ENCODE assay signal across 8 mouse cellular contexts in the genomic region with DNA sequence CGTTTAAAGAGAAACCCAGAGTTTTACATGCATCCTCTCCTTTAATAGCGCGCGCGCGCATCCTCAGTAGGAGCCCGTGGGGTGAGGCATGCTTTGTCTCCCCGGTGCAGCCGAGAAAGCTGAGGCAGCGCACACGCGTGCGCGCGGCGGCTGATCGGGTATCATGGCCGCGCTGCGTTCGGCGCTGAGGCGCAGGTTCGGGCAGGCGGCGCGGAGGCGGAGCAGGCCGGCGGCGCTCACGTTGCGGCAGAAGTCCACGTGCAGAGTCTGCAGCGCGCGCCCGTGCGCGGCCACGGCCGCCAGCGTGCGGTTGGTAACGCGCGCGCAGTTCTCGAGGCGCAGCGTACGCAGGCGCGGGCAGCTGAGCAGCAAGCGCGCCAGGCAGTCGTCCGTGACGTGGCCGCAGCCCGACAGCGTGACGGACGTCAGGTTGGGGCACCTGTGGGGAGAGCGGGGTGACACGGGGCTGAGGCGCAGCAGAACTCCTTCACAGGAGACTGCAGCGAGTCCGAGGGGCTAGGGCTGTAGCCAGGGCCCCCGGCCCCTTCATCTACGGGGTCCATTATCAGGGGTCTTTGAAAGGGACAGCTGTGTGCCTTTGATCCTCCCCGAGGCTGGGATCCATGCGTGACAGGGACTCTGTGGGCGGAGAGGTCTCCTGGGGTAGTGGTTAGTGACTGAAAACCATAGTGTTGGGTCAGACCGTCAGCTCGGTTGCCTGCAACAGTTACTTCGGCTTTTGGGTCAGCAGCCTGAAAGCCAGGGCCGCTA. TPM values are rescaled to one million over a fixed set of nuclear protein-coding genes. Genes with fewer than 3 reads are reported as not detected.
A peak's percentile ranks its signal among the peaks of the same experiment; 100 is the strongest.
DNase-seq lines count a peak whose midpoint lies in the region; ATAC-seq and TF ChIP-seq lines count a peak whose summit lies in the region.

No protein-coding gene starts in this region.

- TF ChIP-seq CTCF in hindbrain, postnatal 0 days (IDR thresholded peaks at IDR 0.05; ENCODE audit: low read depth): no peak
- no peak; the same call in 1 of the 2 replicates for TF ChIP-seq CTCF in left cerebral cortex, adult 2 months (IDR thresholded peaks at IDR 0.05)

- H3K9me3 ChIP-seq in hindbrain, postnatal 0 days (ENCODE audit: low read length): no peaks in the 10 kb centered on the region

- H3K27ac ChIP-seq in hindbrain, postnatal 0 days: peak overlapping the region; percentile 97
- peak overlapping the region; percentile 99 for H3K27ac ChIP-seq in left cerebral cortex, adult 2 months

- peak; percentile 97 for DNase-seq in T-cell, adult 2 months (ENCODE audit: low spot score)
- peak; percentile 92 to 96 for DNase-seq in cerebellum, postnatal 36 days
- DNase-seq in gastrocnemius, adult 18-20 months (ENCODE audit: low spot score): peak; percentile 90
- peak; percentile 99 for DNase-seq in hindbrain, postnatal 0 days (ENCODE audit: low spot score)
- DNase-seq in left cerebral cortex, adult 2 months (ENCODE audit: extremely low spot score in 1 of 2, low spot score in 2 of 2): peak; percentile 96 to 97
- DNase-seq in right cerebral cortex, adult 2 months (ENCODE audit: low spot score in 2 of 2): peak; percentile 94 to 97
- peak; percentile 93 for DNase-seq in urinary bladder, postnatal 14 days (ENCODE audit: low spot score)

- peak overlapping the region; percentile 59 for H3K4me3 ChIP-seq in hindbrain, postnatal 0 days (ENCODE audit: low read length)
- H3K4me3 ChIP-seq in left cerebral cortex, adult 2 months: peak overlapping the region; percentile 65

- under 1% methylated on average over 78 of the region's 78 CpGs for WGBS in hindbrain, postnatal 0 days

- intact Hi-C loops in left cerebral cortex, adult 2 months (cut with DNase I): loop anchor here (2.0 to 10.0 kb wide), 5 partner anchors 81 to 473 kb away; a partner anchor contains a TSS

- H3K9ac ChIP-seq in hindbrain, postnatal 0 days (replicated peaks; ENCODE audit: low read length): peak overlapping the region; percentile 79

- peaks cover 30% of the 10 kb centered on the region; the same call in 1 of the 2 replicates for H3K36me3 ChIP-seq in hindbrain, postnatal 0 days (ENCODE audit: insufficient read depth, low read length)

- peak; percentile 92 for ATAC-seq in hindbrain, postnatal 0 days
- peak; percentile 76 for ATAC-seq in megakaryocyte, adult 5-6 weeks (ENCODE audit: poor library complexity, severe bottlenecking)

- peaks cover 8% of the 10 kb centered on the region; the same call in 1 of the 2 replicates for H3K4me1 ChIP-seq in hindbrain, postnatal 0 days (ENCODE audit: insufficient read depth, low read length)

- no peaks in the 10 kb centered on the region for H3K27me3 ChIP-seq in hindbrain, postnatal 0 days (ENCODE audit: insufficient read depth, low read length)

- peak overlapping the region; percentile 98 for H3K4me2 ChIP-seq in hindbrain, postnatal 0 days (ENCODE audit: low read depth, low read length)

RNA-seq across cellular contexts. Expression of a gene that starts 2.6 kb away (rescaled TPM):
- total RNA-seq in gastrocnemius, adult 18-20 months (2021): 1 to 10 TPM; 2.2 to 2.4 TPM
- 0.26 and 0.54 TPM in 2 replicates for total RNA-seq in hindbrain, postnatal 0 days (2014; rRNA removed)
- 0.63 and 0.76 TPM in 2 replicates for polyA plus RNA-seq in hindbrain, postnatal 0 days (2015; fragmentation: Nextera tagmentation; extraction: Ambion mirVana)
- total RNA-seq in left cerebral cortex, adult 2 months (2021): under 1 TPM; 0.28 to 0.38 TPM
- 0.52 and 0.76 TPM in 2 replicates for total RNA-seq in megakaryocyte, adult 5-6 weeks (2015)
- 0.55 and 1.2 TPM in 2 replicates for total RNA-seq in megakaryocyte, adult 5-6 weeks (2017)

Comparison
In these comparisons a context has a peak if more than half of its experiments do, and no peak if none do; other contexts are left out.
1. Peak in every context shown above with its lines: DNase-seq, ATAC-seq, H3K4me3 ChIP-seq and H3K27ac ChIP-seq.